Comparison of ENCODE assay signal across 15 mouse cellular contexts in genomic region chr19:17372701-17373100, GRCm38 (mm10). TPM values are rescaled to one million over a fixed set of nuclear protein-coding genes. Genes with fewer than 3 reads are reported as not detected.
A peak's percentile ranks its signal among the peaks of the same experiment; 100 is the strongest.
DNase-seq lines count a peak whose midpoint lies in the region; ATAC-seq lines count a peak whose summit lies in the region.
"Had no signal": no experiment of that assay in that cellular context is flagged by ENCODE, and none has a peak within 500 bp of the region (broad histone marks: within the 10 kb centered on the region; RNA-seq: fewer than 3 reads in every experiment).

Gene Gcnt1, minus strand, starts transcription at chr19:17372844.

- WGBS in heart, embryonic 12.5 days: 82% methylated on average over 3 of the region's 3 CpGs

- peak; percentile 72 for DNase-seq in kidney, adult 11 months
- DNase-seq in kidney, postnatal 4 days: no peak
- DNase-seq in kidney, postnatal 10 days: peak; percentile 27
- DNase-seq in thymus, postnatal 36 days: no peak
- DNase-seq in c-Kit-positive CD71-positive TER-119-positive erythroid progenitor cells, embryonic 14.5 days (ENCODE audit: low spot score): no peak
- DNase-seq in cerebellum, adult 11 months: no peak
- DNase-seq: adrenal gland, postnatal 10 days; cerebellum, adult 8-10 months; forebrain, postnatal 0 days had no signal

- no peaks in the 10 kb centered on the region for H3K9me3 ChIP-seq in heart, embryonic 12.5 days (replicated peaks)
- H3K9me3 ChIP-seq: heart, embryonic 15.5 days; limb, embryonic 12.5 days had no signal

- no peaks in the 10 kb centered on the region for H3K36me3 ChIP-seq in heart, embryonic 12.5 days
- H3K36me3 ChIP-seq: heart, embryonic 15.5 days; limb, embryonic 12.5 days had no signal

- H3K9ac ChIP-seq in heart, embryonic 12.5 days: no peak within 1 kb of the TSS
- H3K9ac ChIP-seq: forebrain, postnatal 0 days; heart, embryonic 15.5 days; limb, embryonic 12.5 days had no signal

- H3K4me2 ChIP-seq in heart, embryonic 12.5 days: no peak within 1 kb of the TSS
- H3K4me2 ChIP-seq: heart, embryonic 15.5 days; limb, embryonic 12.5 days had no signal

- peaks cover 12% of the 10 kb centered on the region for H3K4me1 ChIP-seq in heart, embryonic 12.5 days (replicated peaks)
- H3K4me1 ChIP-seq: heart, embryonic 15.5 days; limb, embryonic 12.5 days had no signal

- no peak within 1 kb of the TSS for H3K4me3 ChIP-seq in heart, embryonic 12.5 days
- H3K4me3 ChIP-seq: heart, embryonic 15.5 days; limb, embryonic 12.5 days had no signal

- H3K27ac ChIP-seq in heart, embryonic 12.5 days (ENCODE audit: poor library complexity, severe bottlenecking): no peak within 1 kb of the TSS
- H3K27ac ChIP-seq: heart, embryonic 15.5 days; limb, embryonic 12.5 days had no signal

- H3K27me3 ChIP-seq in heart, embryonic 12.5 days (replicated peaks): no peaks in the 10 kb centered on the region
- H3K27me3 ChIP-seq: heart, embryonic 15.5 days; limb, embryonic 12.5 days; Patski had no signal

- ATAC-seq in heart, embryonic 12.5 days (ENCODE audit: insufficient number of reproducible peaks, low FRiP score): no peak
- ATAC-seq in neutrophil, adult 5-6 weeks (ENCODE audit: extremely low read depth, insufficient number of reproducible peaks, low FRiP score, poor library complexity, severe bottlenecking): no peak
- ATAC-seq: forebrain, postnatal 0 days; intestine, postnatal 0 days; Patski had no signal

RNA-seq across cellular contexts. Expression of gene Gcnt1, which starts in this region (rescaled TPM):
- polyA plus RNA-seq in heart, embryonic 12.5 days (2016; fragmentation: Nextera tagmentation; extraction: Ambion mirVana): 12.7 and 13.2 TPM in 2 replicates
- total RNA-seq in neutrophil, adult 5-6 weeks (2017): 102 and 110 TPM in 2 replicates

Comparison
In these comparisons a context has a peak if more than half of its experiments do, and no peak if none do; other contexts are left out.
1. DNase-seq: peak in kidney, adult 11 months (single experiment) and kidney, postnatal 10 days (single experiment); none in kidney, postnatal 4 days (0 of 2), thymus, postnatal 36 days (0 of 2), c-Kit-positive CD71-positive TER-119-positive erythroid progenitor cells, embryonic 14.5 days (single experiment) and cerebellum, adult 11 months (single experiment).